Mouse (Mus musculus): ENCODE results near the gene Wfdc8. TPM values are rescaled to one million over a fixed set of nuclear protein-coding genes. Genes with fewer than 3 reads are reported as not detected.

The Wfdc8 gene
- polyA plus RNA-seq, 1 experiment from 2014 or later = not detected

GRCm38 (mm10) chr2:164551502-164551901, 61.9 kb downstream of the Wfdc8 start:
- Histone ChIP-seq H3K9me3 (ENCODE audit: control insufficient read depth, low read length) (no peaks in the 10 kb centered on the region), H3K4me2 (no peak overlapping the region), H3K4me3 (ENCODE audit: low read depth, low read length) (no peak overlapping the region), H3K27ac (ENCODE audit: low read depth, low read length) (no peak overlapping the region), H3K4me1 (replicated peaks; ENCODE audit: control insufficient read depth, insufficient read depth, low read length) (no peaks in the 10 kb centered on the region), H3K27me3 (replicated peaks; ENCODE audit: control insufficient read depth, insufficient read depth, low read length) (0 out of 2 replicates have a peak, but pooled peaks cover 2% of the 10 kb centered on the region), H3K9ac (ENCODE audit: low read depth, low read length) (no peak overlapping the region), H3K36me3 (ENCODE audit: control insufficient read depth, insufficient read depth, low read length) (no peaks in the 10 kb centered on the region)
- WGBS = 88% methylated on average over 9 of the region's 9 CpGs
- DNase-seq (ENCODE audit: low spot score) (no peak), ATAC-seq (replicated peaks; ENCODE audit: low FRiP score) (no peak)

GRCm38 (mm10) chr2:164550895-164551269, 62.5 kb downstream of the Wfdc8 start:
- Histone ChIP-seq H3K9me3 (ENCODE audit: control insufficient read depth, low read length) (no peaks in the 10 kb centered on the region), H3K4me3 (ENCODE audit: low read depth, low read length) (no peak overlapping the region), H3K27me3 (replicated peaks; ENCODE audit: control insufficient read depth, insufficient read depth, low read length) (0 out of 2 replicates have a peak, but pooled peaks cover 2% of the 10 kb centered on the region), H3K4me1 (replicated peaks; ENCODE audit: control insufficient read depth, insufficient read depth, low read length) (no peaks in the 10 kb centered on the region), H3K36me3 (ENCODE audit: control insufficient read depth, insufficient read depth, low read length) (no peaks in the 10 kb centered on the region), H3K9ac (ENCODE audit: low read depth, low read length) (no peak overlapping the region), H3K27ac (ENCODE audit: low read depth, low read length) (no peak overlapping the region), H3K4me2 (no peak overlapping the region)
- DNase-seq (ENCODE audit: low spot score) = no peak
- ATAC-seq (replicated peaks; ENCODE audit: low FRiP score) = no peak
- WGBS = 34% methylated on average over 2 of the region's 2 CpGs

GRCm38 (mm10) chr2:164549963-164550894, 63.2 kb downstream of the Wfdc8 start:
- 22% methylated on average over 10 of the region's 10 CpGs for WGBS
- Histone ChIP-seq H3K4me3 (ENCODE audit: low read depth, low read length) (no peak overlapping the region), H3K9me3 (ENCODE audit: control insufficient read depth, low read length) (no peaks in the 10 kb centered on the region), H3K36me3 (ENCODE audit: control insufficient read depth, insufficient read depth, low read length) (no peaks in the 10 kb centered on the region), H3K4me2 (no peak overlapping the region), H3K9ac (ENCODE audit: low read depth, low read length) (no peak overlapping the region), H3K27me3 (replicated peaks; ENCODE audit: control insufficient read depth, insufficient read depth, low read length) (0 out of 2 replicates have a peak, but pooled peaks cover 2% of the 10 kb centered on the region), H3K27ac (ENCODE audit: low read depth, low read length) (no peak overlapping the region), H3K4me1 (replicated peaks; ENCODE audit: control insufficient read depth, insufficient read depth, low read length) (no peaks in the 10 kb centered on the region)
- ATAC-seq (replicated peaks; ENCODE audit: low FRiP score) (no peak), DNase-seq (ENCODE audit: low spot score) (no peak)

- peaks cover 2% of the 10 kb centered on the region; the same call in 1 of the 2 replicates for H3K27me3 ChIP-seq (replicated peaks; ENCODE audit: control insufficient read depth, insufficient read depth, low read length)
- H3K27ac ChIP-seq (ENCODE audit: low read depth, low read length) = no peak overlapping the region
- H3K4me1 ChIP-seq (replicated peaks; ENCODE audit: control insufficient read depth, insufficient read depth, low read length) = no peaks in the 10 kb centered on the region
- H3K9me3 ChIP-seq (ENCODE audit: control insufficient read depth, low read length) = no peaks in the 10 kb centered on the region
- H3K36me3 ChIP-seq (ENCODE audit: control insufficient read depth, insufficient read depth, low read length) = no peaks in the 10 kb centered on the region
- 46% methylated on average over 4 of the region's 4 CpGs for WGBS
- H3K9ac ChIP-seq (ENCODE audit: low read depth, low read length) = no peak overlapping the region
- H3K4me3 ChIP-seq (ENCODE audit: low read depth, low read length) = no peak overlapping the region
- ATAC-seq (replicated peaks; ENCODE audit: low FRiP score) = no peak
- H3K4me2 ChIP-seq = no peak overlapping the region
- DNase-seq (ENCODE audit: low spot score) = no peak
These were observed 64.1 kb downstream of the Wfdc8 start for GRCm38 (mm10) chr2:164549338-164549737.

Other genes starting within 250 kb of the Wfdc8 start
- 9.4 and 11.6 TPM in 2 replicates for gene Slpi, start 224.5 kb downstream of the Wfdc8 start, polyA plus RNA-seq (2014; fragmentation: Nextera tagmentation; extraction: Ambion mirVana)
- 0.04 and 0.12 TPM in 2 replicates for gene Rbpjl, start 210.5 kb downstream of the Wfdc8 start, polyA plus RNA-seq (2014; fragmentation: Nextera tagmentation; extraction: Ambion mirVana)
- 0.14 and 0.32 TPM in 2 replicates for gene Matn4, start 208.5 kb downstream of the Wfdc8 start, polyA plus RNA-seq (2014; fragmentation: Nextera tagmentation; extraction: Ambion mirVana)
- gene Sdc4, start 169.7 kb downstream of the Wfdc8 start, polyA plus RNA-seq (2014; fragmentation: Nextera tagmentation; extraction: Ambion mirVana) = 38.9 and 39.2 TPM in 2 replicates
- 49.1 and 52.8 TPM in 2 replicates for gene Sys1, start 156.7 kb downstream of the Wfdc8 start, polyA plus RNA-seq (2014; fragmentation: Nextera tagmentation; extraction: Ambion mirVana)
- gene Gm20458, start 152.7 kb downstream of the Wfdc8 start, polyA plus RNA-seq (2014; fragmentation: Nextera tagmentation; extraction: Ambion mirVana) = 4.4 and 7.4 TPM in 2 replicates
- gene Trp53tg5, start 139.9 kb downstream of the Wfdc8 start, polyA plus RNA-seq (2014; fragmentation: Nextera tagmentation; extraction: Ambion mirVana) = not detected in 2 replicates
- 2.1 TPM in 2 replicates for gene Dbndd2, start 127.5 kb downstream of the Wfdc8 start, polyA plus RNA-seq (2014; fragmentation: Nextera tagmentation; extraction: Ambion mirVana)
- 52.1 and 58.7 TPM in 2 replicates for gene Pigt, start 116.1 kb downstream of the Wfdc8 start, polyA plus RNA-seq (2014; fragmentation: Nextera tagmentation; extraction: Ambion mirVana)
- gene Wfdc2, start 51.2 kb downstream of the Wfdc8 start, polyA plus RNA-seq (2014; fragmentation: Nextera tagmentation; extraction: Ambion mirVana) = 8.2 and 9.1 TPM in 2 replicates
- not detected in 2 replicates for gene Spint3, start 40.2 kb downstream of the Wfdc8 start, polyA plus RNA-seq (2014; fragmentation: Nextera tagmentation; extraction: Ambion mirVana)
- not detected in 2 replicates for gene Wfdc6a, start 28.2 kb downstream of the Wfdc8 start, polyA plus RNA-seq (2014; fragmentation: Nextera tagmentation; extraction: Ambion mirVana)
- gene Eppin, start 20.0 kb downstream of the Wfdc8 start, polyA plus RNA-seq (2014; fragmentation: Nextera tagmentation; extraction: Ambion mirVana) = not detected in 2 replicates
- gene Wfdc6b, start 104 bp downstream of the Wfdc8 start, polyA plus RNA-seq (2014; fragmentation: Nextera tagmentation; extraction: Ambion mirVana) = not detected in 2 replicates
- gene Wfdc16, start 25.2 kb upstream of the Wfdc8 start, polyA plus RNA-seq (2014; fragmentation: Nextera tagmentation; extraction: Ambion mirVana) = not detected in 2 replicates
- not detected in 2 replicates for gene Wfdc10, start 42.4 kb upstream of the Wfdc8 start, polyA plus RNA-seq (2014; fragmentation: Nextera tagmentation; extraction: Ambion mirVana)
- not detected in 2 replicates for gene Wfdc9, start 43.0 kb upstream of the Wfdc8 start, polyA plus RNA-seq (2014; fragmentation: Nextera tagmentation; extraction: Ambion mirVana)
- not detected in 2 replicates for gene Wfdc11, start 60.5 kb upstream of the Wfdc8 start, polyA plus RNA-seq (2014; fragmentation: Nextera tagmentation; extraction: Ambion mirVana)
- gene Wfdc13, start 71.5 kb upstream of the Wfdc8 start, polyA plus RNA-seq (2014; fragmentation: Nextera tagmentation; extraction: Ambion mirVana) = not detected in 2 replicates
- gene Spint4, start 84.9 kb upstream of the Wfdc8 start, polyA plus RNA-seq (2014; fragmentation: Nextera tagmentation; extraction: Ambion mirVana) = not detected in 2 replicates
- not detected in 2 replicates for gene Spint5, start 101.7 kb upstream of the Wfdc8 start, polyA plus RNA-seq (2014; fragmentation: Nextera tagmentation; extraction: Ambion mirVana)
- gene Wfdc3, start 132.3 kb upstream of the Wfdc8 start, polyA plus RNA-seq (2014; fragmentation: Nextera tagmentation; extraction: Ambion mirVana) = 0.18 and 0.38 TPM in 2 replicates
- 50.3 and 50.5 TPM in 2 replicates for gene Dnttip1, start 132.4 kb upstream of the Wfdc8 start, polyA plus RNA-seq (2014; fragmentation: Nextera tagmentation; extraction: Ambion mirVana)
- 482 and 522 TPM in 2 replicates for gene Ube2c, start 156.3 kb upstream of the Wfdc8 start, polyA plus RNA-seq (2014; fragmentation: Nextera tagmentation; extraction: Ambion mirVana)
- 0.47 and 1.1 TPM in 2 replicates for gene Tnnc2, start 166.3 kb upstream of the Wfdc8 start, polyA plus RNA-seq (2014; fragmentation: Nextera tagmentation; extraction: Ambion mirVana)
- gene Snx21, start 172.2 kb upstream of the Wfdc8 start, polyA plus RNA-seq (2014; fragmentation: Nextera tagmentation; extraction: Ambion mirVana) = 8.3 and 8.4 TPM in 2 replicates
- 23.2 and 23.6 TPM in 2 replicates for gene Acot8, start 191.3 kb upstream of the Wfdc8 start, polyA plus RNA-seq (2014; fragmentation: Nextera tagmentation; extraction: Ambion mirVana)
- 7.3 and 8.7 TPM in 2 replicates for gene Zswim3, start 191.5 kb upstream of the Wfdc8 start, polyA plus RNA-seq (2014; fragmentation: Nextera tagmentation; extraction: Ambion mirVana)
- 13.7 and 15.6 TPM in 2 replicates for gene Zswim1, start 209.1 kb upstream of the Wfdc8 start, polyA plus RNA-seq (2014; fragmentation: Nextera tagmentation; extraction: Ambion mirVana)
- not detected in 2 replicates for gene Spata25, start 214.9 kb upstream of the Wfdc8 start, polyA plus RNA-seq (2014; fragmentation: Nextera tagmentation; extraction: Ambion mirVana)
- gene Ctsa, start 219.2 kb upstream of the Wfdc8 start, polyA plus RNA-seq (2014; fragmentation: Nextera tagmentation; extraction: Ambion mirVana) = 97.2 and 103 TPM in 2 replicates
- 3.9 and 4.9 TPM in 2 replicates for gene Neurl2, start 219.8 kb upstream of the Wfdc8 start, polyA plus RNA-seq (2014; fragmentation: Nextera tagmentation; extraction: Ambion mirVana)
- 9.9 and 10.7 TPM in 2 replicates for gene Pltp, start 244.1 kb upstream of the Wfdc8 start, polyA plus RNA-seq (2014; fragmentation: Nextera tagmentation; extraction: Ambion mirVana)

Data from liver, embryonic 11.5 days (tissue).